Mouse (Mus musculus) B cell, adult (primary cell): ENCODE data around the gene A630095E13Rik. TPM values are rescaled to one million over a fixed set of nuclear protein-coding genes. Genes with fewer than 3 reads are reported as not detected.

ENCODE experiments used
- total RNA-seq: library from RNA; stranded (reverse); gene quantifications from 4 replicates; pipeline ENCODE4 v1.2.4, GENCODE M21; 2023; ENCODE audit not compliant: inconsistent age

Gene A630095E13Rik
- total RNA-seq, result not detected in 4 replicates

GRCm38 (mm10) chr9:36643276-36643675, at the start of gene A630095E13Rik:
Gene A630095E13Rik (minus strand): TSS chr9:36643376.

GRCm38 (mm10) chr9:36692920-36693319, 49.7 kb upstream of the A630095E13Rik start, which contains the start of gene Acrv1:
Gene Acrv1 (plus strand): TSS chr9:36693220.

Other genes starting within 250 kb of the A630095E13Rik start
- gene Gm7257, start 211.5 kb downstream of the A630095E13Rik start, total RNA-seq, result not detected in 4 replicates
- gene Gm9513, start 167.7 kb downstream of the A630095E13Rik start, total RNA-seq, result not detected in 4 replicates
- not detected in 4 replicates for gene Gm5615, start 101.4 kb downstream of the A630095E13Rik start, total RNA-seq
- gene Gm17689, start 60.7 kb downstream of the A630095E13Rik start, total RNA-seq, result not detected in 4 replicates
- gene Acrv1, start 49.8 kb upstream of the A630095E13Rik start, total RNA-seq, result not detected in 4 replicates
- 7.8 to 16.2 TPM (median 13.6 TPM) in 4 replicates for gene Chek1, start 83.7 kb upstream of the A630095E13Rik start, total RNA-seq
- 122 to 144 TPM (median 137 TPM) in 4 replicates for gene Stt3a, start 124.3 kb upstream of the A630095E13Rik start, total RNA-seq
- 42.5 to 51.4 TPM (median 45.7 TPM) in 4 replicates for gene Ei24, start 154.0 kb upstream of the A630095E13Rik start, total RNA-seq
- gene Fez1, start 178.5 kb upstream of the A630095E13Rik start, total RNA-seq, result not detected in 4 replicates